Mouse (Mus musculus): ENCODE measurements at regions not wholly inside any gene's neighbourhood (a gene's known extent, or its start where the extent isn't known, plus 50 kb on each side); places are given as distances from the start of the nearest gene placed in this dataset.

DNA sequence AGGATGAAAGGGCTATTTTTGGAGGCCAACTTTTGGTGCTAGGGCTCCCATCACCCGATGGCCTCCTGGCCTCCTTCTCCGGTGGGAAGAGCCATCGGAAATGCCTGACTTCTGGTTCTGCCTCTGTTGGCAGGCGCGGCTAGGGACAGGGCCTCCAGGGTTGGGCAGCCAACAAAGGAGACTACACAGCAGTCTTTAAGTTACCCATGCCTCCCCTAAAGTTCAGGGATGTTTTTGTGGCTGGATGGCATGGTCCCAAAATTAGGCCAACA, 86.2 kb upstream of the Ccnd1 start:
- TF ChIP-seq EP300 (IDR thresholded peaks at IDR 0.05; ENCODE audit: low read length): no peak
- no peak for TF ChIP-seq MAFK (IDR thresholded peaks at IDR 0.05; ENCODE audit: insufficient replicate concordance, low read length)
- TF ChIP-seq POLR2A (IDR thresholded peaks at IDR 0.05; ENCODE audit: low read depth, low read length): no peak
- no peak for TF ChIP-seq RCOR1 (conservative IDR thresholded peaks at IDR 0.05; ENCODE audit: low read depth, low read length)
